27 mouse cellular contexts compared by ENCODE assay signal in the genomic region with DNA sequence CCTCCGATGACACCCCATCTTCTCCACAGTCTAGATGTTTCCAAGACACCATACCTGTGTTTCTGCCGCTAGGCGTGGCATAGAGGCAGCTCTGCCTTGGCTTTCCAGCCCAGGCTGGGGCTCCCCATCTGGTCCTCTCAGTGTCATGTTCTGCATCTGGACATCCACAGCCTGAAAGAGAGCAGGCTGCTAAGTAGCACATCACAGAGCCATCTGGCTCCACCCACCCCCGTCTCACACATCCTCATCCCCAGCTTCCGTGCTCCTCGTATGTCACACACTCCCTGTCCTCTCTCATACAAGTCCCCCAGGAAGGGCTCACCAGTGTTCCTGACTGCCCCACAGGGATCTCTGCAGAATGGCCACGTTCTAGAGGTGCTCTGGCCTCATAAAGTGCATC.
DNase-seq lines count a peak whose midpoint lies in the region; ATAC-seq and TF ChIP-seq lines count a peak whose summit lies in the region.
"Had no signal": no experiment of that assay in that cellular context is flagged by ENCODE, and none has a peak within 500 bp of the region (broad histone marks: within the 10 kb centered on the region; RNA-seq: fewer than 3 reads in every experiment).

No protein-coding gene starts in this region.

- no peaks in the 10 kb centered on the region for H3K27me3 ChIP-seq in midbrain, embryonic 16.5 days (ENCODE audit: control insufficient read depth, insufficient read depth, low read depth, low read length)
- H3K27me3 ChIP-seq: midbrain, embryonic 13.5 days had no signal

- H3K27ac ChIP-seq in layer of hippocampus, adult 2 months, result no peak overlapping the region
- H3K27ac ChIP-seq in midbrain, embryonic 16.5 days (ENCODE audit: low read length), result no peak overlapping the region
- H3K27ac ChIP-seq: forebrain, embryonic 13.5 days; heart, adult 2 months; heart, embryonic 13.5 days; hindbrain, embryonic 12.5 days; kidney, postnatal 0 days; limb, embryonic 15.5 days; liver, embryonic 14.5 days; midbrain, embryonic 13.5 days; neural tube, embryonic 12.5 days had no signal

- peak; percentile 51 to 71 for DNase-seq in left cerebral cortex, adult 18-20 months (ENCODE audit: low spot score in 2 of 2)
- no peak for DNase-seq in left cerebral cortex, postnatal 10 days (ENCODE audit: extremely low spot score in 1 of 2, low spot score in 2 of 2)
- peak; percentile 31 to 51 for DNase-seq in layer of hippocampus, adult 2 months (ENCODE audit: low spot score in 2 of 2)
- peak; percentile 57 to 63 for DNase-seq in right cerebral cortex, adult 2 months (ENCODE audit: low spot score in 2 of 2)
- DNase-seq in kidney, postnatal 4 days, result no peak
- no peak for DNase-seq in embryo, embryonic 11 days
- DNase-seq: adrenal gland, adult 8-10 months; cerebellum, adult 18-20 months; cerebellum, postnatal 25 days; gastrocnemius, postnatal 36 days; heart, adult 2 months; heart, postnatal 14 days; kidney, adult 18-20 months; lung, embryonic 14.5 days; lung, postnatal 36 days; thymus, postnatal 14 days had no signal

- no peak overlapping the region for H3K4me2 ChIP-seq in midbrain, embryonic 16.5 days (ENCODE audit: low read length)
- H3K4me2 ChIP-seq: forebrain, embryonic 13.5 days; heart, embryonic 13.5 days; hindbrain, embryonic 12.5 days; limb, embryonic 15.5 days; lung, embryonic 14.5 days; midbrain, embryonic 13.5 days; neural tube, embryonic 12.5 days had no signal

- ATAC-seq in midbrain, embryonic 16.5 days, result no peak
- ATAC-seq: activated CD4-positive, CD25-positive, alpha-beta regulatory T cell, adult 4 months; forebrain, embryonic 13.5 days; midbrain, embryonic 13.5 days had no signal

- H3K9me3 ChIP-seq in midbrain, embryonic 16.5 days (replicated peaks; ENCODE audit: control insufficient read depth, low read length, poor library complexity, severe bottlenecking), result no peaks in the 10 kb centered on the region
- H3K9me3 ChIP-seq: forebrain, embryonic 13.5 days; heart, embryonic 13.5 days; hindbrain, embryonic 12.5 days; limb, embryonic 15.5 days; midbrain, embryonic 13.5 days; neural tube, embryonic 12.5 days had no signal

- TF ChIP-seq CTCF in layer of hippocampus, adult 2 months (conservative IDR thresholded peaks at IDR 0.05), result no peak; the same call in 1 of the 2 replicates

- intact Hi-C loops in left cerebral cortex, postnatal 10 days (cut with DNase I), result no loop called here

- H3K4me3 ChIP-seq in layer of hippocampus, adult 2 months, result no peak overlapping the region
- no peak overlapping the region for H3K4me3 ChIP-seq in midbrain, embryonic 16.5 days (ENCODE audit: low read depth, low read length)
- H3K4me3 ChIP-seq: forebrain, embryonic 13.5 days; heart, adult 2 months; heart, embryonic 13.5 days; hindbrain, embryonic 12.5 days; limb, embryonic 15.5 days; megakaryocyte, embryonic 14.5 days; midbrain, embryonic 13.5 days; neural tube, embryonic 12.5 days had no signal

- WGBS in midbrain, embryonic 16.5 days, result 89% methylated on average over 7 of the region's 7 CpGs

- H3K9ac ChIP-seq in midbrain, embryonic 16.5 days (ENCODE audit: low read depth, low read length), result no peak overlapping the region
- H3K9ac ChIP-seq: forebrain, embryonic 13.5 days; heart, embryonic 13.5 days; hindbrain, embryonic 12.5 days; limb, embryonic 15.5 days; liver, embryonic 14.5 days; lung, embryonic 14.5 days; midbrain, embryonic 13.5 days; neural tube, embryonic 12.5 days had no signal

- H3K36me3 ChIP-seq in midbrain, embryonic 16.5 days (ENCODE audit: control insufficient read depth, insufficient read depth, low read length), result peaks cover 33% of the 10 kb centered on the region; the same call in 1 of the 2 replicates
- H3K36me3 ChIP-seq: heart, embryonic 13.5 days; limb, embryonic 15.5 days had no signal

- H3K4me1 ChIP-seq in midbrain, embryonic 16.5 days (ENCODE audit: control insufficient read depth, insufficient read depth, low read length), result no peaks in the 10 kb centered on the region
- H3K4me1 ChIP-seq: heart, embryonic 13.5 days; hindbrain, embryonic 12.5 days; neural tube, embryonic 12.5 days had no signal

Comparison
In these comparisons a context has a peak if more than half of its experiments do, and no peak if none do; other contexts are left out.
1. DNase-seq: peak in left cerebral cortex, adult 18-20 months (2 of 2), layer of hippocampus, adult 2 months (2 of 2) and right cerebral cortex, adult 2 months (2 of 2); none in left cerebral cortex, postnatal 10 days (0 of 2), kidney, postnatal 4 days (0 of 2) and embryo, embryonic 11 days (single experiment).